Mouse (Mus musculus): Measurements from ENCODE around the gene Gpha2. TPM values are rescaled to one million over a fixed set of nuclear protein-coding genes. Genes with fewer than 3 reads are reported as not detected.
A peak's percentile ranks its signal among the peaks of the same experiment; 100 is the strongest.

Gene Gpha2
- polyA plus RNA-seq, 1 experiment from 2014 or later, result not detected

- H3K9me3 ChIP-seq, result no peaks in the 10 kb centered on the region
- H3K27me3 ChIP-seq, result no peaks in the 10 kb centered on the region
- no peak overlapping the region for H3K4me2 ChIP-seq
- no peak overlapping the region for H3K27ac ChIP-seq
- ATAC-seq (ENCODE audit: borderline replicate concordance, extremely low read depth, low FRiP score, low TSS enrichment), result no peak
- 68% methylated on average over 2 of the region's 2 CpGs for WGBS
- no peak overlapping the region for H3K4me3 ChIP-seq
- H3K4me1 ChIP-seq, result peaks cover 15% of the 10 kb centered on the region
- no peak overlapping the region for H3K9ac ChIP-seq
- peaks cover 8% of the 10 kb centered on the region; the same call in 1 of the 2 replicates for H3K36me3 ChIP-seq
Observed at GRCm38 (mm10) chr19:6231036-6231435, 4.9 kb downstream of the Gpha2 start.

DNA sequence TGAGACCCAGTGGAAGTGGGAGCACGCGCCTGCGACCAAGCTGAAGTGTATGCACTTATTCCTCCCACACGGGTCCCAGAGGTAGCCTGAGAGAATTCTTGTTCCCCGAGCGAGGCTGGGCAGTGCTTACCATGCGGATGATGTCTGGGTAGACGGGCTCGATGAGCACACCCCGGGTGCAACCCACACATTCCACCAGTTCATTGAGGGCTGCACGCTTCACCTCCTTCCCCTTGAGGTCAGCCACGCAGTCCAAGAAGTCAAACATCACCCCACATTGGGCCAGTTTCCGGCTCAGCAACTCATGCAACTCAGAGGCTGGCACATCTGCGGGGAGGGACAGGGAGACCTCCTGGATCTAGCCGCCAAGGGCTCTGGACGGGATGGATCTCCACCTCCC lies 7.5 kb downstream of the Gpha2 start:
- no peak for ATAC-seq (ENCODE audit: borderline replicate concordance, extremely low read depth, low FRiP score, low TSS enrichment)
- Histone ChIP-seq H3K4me3 (no peak overlapping the region), H3K4me1 (peaks cover 20% of the 10 kb centered on the region), H3K27ac (no peak overlapping the region), H3K4me2 (no peak overlapping the region), H3K9ac (no peak overlapping the region), H3K9me3 (no peaks in the 10 kb centered on the region), H3K27me3 (no peaks in the 10 kb centered on the region), H3K36me3 (peaks cover 8% of the 10 kb centered on the region; the same call in 1 of the 2 replicates)
- 79% methylated on average over 16 of the region's 16 CpGs for WGBS

GRCm38 (mm10) chr19:6234337-6235083 lies 8.3 kb downstream of the Gpha2 start:
- Histone ChIP-seq H3K4me3 (peak overlapping the region; percentile 81), H3K4me2 (peak overlapping the region; percentile 72), H3K9me3 (no peaks in the 10 kb centered on the region), H3K9ac (peak overlapping the region; percentile 56), H3K27me3 (no peaks in the 10 kb centered on the region), H3K36me3 (peaks cover 6% of the 10 kb centered on the region; the same call in 1 of the 2 replicates), H3K4me1 (peaks cover 20% of the 10 kb centered on the region), H3K27ac (no peak overlapping the region)
- ATAC-seq (ENCODE audit: borderline replicate concordance, extremely low read depth, low FRiP score, low TSS enrichment), result no peak
- WGBS, result 58% methylated on average over 11 of the region's 11 CpGs

DNA sequence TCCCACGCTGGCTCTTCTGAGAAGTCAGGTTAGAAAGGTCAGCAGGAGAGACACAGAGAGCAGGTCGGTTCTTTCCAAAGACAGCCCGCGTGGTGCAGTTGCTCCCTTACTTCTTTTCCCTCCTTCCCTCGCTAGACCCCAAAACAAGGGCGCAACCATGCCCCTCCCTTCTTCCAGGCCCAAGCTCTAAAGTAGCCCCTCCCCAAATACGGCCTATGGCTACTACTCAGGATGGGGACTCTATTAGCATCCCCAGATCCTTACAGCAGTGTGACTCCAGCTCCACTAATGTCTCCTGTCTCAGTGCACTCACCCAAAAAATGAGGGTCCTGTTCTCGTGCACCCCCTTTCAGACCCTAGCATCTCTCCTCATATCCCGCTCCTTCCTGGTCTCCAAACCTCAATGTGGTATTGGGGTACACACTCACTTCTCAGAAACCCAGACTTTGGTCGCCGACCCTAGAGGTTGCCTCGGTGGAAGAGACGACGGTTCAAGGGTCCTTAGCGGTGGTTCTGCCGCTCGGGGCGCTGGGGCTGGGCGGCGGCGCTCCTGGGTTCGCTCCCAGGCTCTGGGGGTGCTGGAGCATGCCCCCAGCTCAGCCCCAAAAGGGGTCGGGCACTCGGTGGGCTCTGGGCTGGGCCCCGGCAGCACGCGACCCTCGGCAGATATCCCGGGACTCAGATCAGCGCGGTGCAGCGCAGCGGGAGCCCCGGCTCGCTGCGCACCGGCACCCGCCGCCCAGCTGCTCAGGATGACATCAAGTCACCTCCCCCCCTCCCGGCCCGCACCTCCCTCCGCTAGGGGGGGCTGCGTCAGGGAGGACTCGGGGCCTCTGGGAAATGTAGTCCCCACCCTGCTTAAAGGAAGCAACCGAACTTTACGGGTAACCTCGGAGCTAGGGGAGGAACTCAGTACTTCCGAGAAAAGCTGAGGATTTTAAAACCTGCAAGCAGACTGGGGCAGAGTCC lies 9.2 kb downstream of the Gpha2 start, which contains the start of gene Ppp2r5b:
Ppp2r5b (minus strand) TSS at position 789 of the 969 bp plus-strand sequence.
- Histone ChIP-seq H3K4me2 (peak within 1 kb of the TSS; percentile 72), H3K27ac (peak within 1 kb of the TSS; percentile 95), H3K9ac (peak within 1 kb of the TSS; percentile 56), H3K4me1 (peaks cover 20% of the 10 kb centered on the region), H3K36me3 (peaks cover 6% of the 10 kb centered on the region; the same call in 1 of the 2 replicates), H3K9me3 (no peaks in the 10 kb centered on the region), H3K27me3 (no peaks in the 10 kb centered on the region), H3K4me3 (peak within 1 kb of the TSS; percentile 81)
- 1% methylated on average over 48 of the region's 48 CpGs for WGBS
- peak; percentile 93 for ATAC-seq (ENCODE audit: borderline replicate concordance, extremely low read depth, low FRiP score, low TSS enrichment)

DNA sequence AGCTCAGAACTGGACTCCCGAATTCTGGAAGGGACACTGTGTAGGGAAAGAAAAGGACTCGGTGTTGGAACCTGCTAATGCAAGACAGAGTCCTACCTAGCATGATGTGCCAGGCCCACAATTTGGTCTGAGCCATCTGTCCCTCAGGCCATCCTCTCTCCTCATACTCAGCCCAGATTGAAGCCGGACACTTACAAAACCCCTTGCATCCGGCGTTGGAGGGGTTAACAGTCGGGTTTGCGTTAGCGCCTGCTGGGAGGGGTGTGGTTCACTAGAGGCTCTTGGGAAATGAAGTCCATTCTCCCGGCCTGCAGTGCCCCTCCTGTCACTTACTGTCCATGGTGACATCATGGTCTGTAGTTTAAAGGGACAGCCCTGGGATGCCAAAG lies 9.9 kb downstream of the Gpha2 start:
- Histone ChIP-seq H3K27ac (peak overlapping the region; percentile 95), H3K4me2 (peak overlapping the region; percentile 72), H3K27me3 (no peaks in the 10 kb centered on the region), H3K4me3 (peak overlapping the region; percentile 81), H3K4me1 (peaks cover 25% of the 10 kb centered on the region), H3K36me3 (peaks cover 6% of the 10 kb centered on the region; the same call in 1 of the 2 replicates), H3K9ac (peak overlapping the region; percentile 56), H3K9me3 (no peaks in the 10 kb centered on the region)
- ATAC-seq (ENCODE audit: borderline replicate concordance, extremely low read depth, low FRiP score, low TSS enrichment), result peak; percentile 91
- WGBS, result 0% methylated on average over 9 of the region's 9 CpGs

DNA sequence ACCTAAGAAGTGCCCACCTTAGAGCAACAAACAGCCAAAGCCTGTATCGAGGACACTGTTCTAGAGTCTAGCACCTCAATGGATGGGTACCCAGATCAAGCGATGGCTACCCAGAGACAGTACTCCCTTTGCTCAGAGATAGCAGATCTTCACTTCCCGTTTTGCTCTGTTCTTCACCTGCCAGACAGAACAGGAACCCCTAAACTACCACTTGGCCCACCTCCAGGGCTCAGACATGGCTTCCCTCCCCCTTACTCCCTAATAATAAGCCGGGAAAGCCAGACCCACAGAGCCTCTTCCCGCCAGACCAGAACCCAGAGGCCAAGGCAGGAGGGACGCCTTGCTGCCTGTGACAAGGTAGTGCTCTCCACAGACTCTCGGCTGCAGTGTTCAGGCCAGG lies 10.7 kb downstream of the Gpha2 start:
- H3K9me3 ChIP-seq, result no peaks in the 10 kb centered on the region
- H3K4me3 ChIP-seq, result no peak overlapping the region
- no peak overlapping the region for H3K9ac ChIP-seq
- peaks cover 6% of the 10 kb centered on the region; the same call in 1 of the 2 replicates for H3K36me3 ChIP-seq
- peaks cover 25% of the 10 kb centered on the region for H3K4me1 ChIP-seq
- no peak overlapping the region for H3K27ac ChIP-seq
- WGBS, result 73% methylated on average over 7 of the region's 7 CpGs
- no peak overlapping the region for H3K4me2 ChIP-seq
- no peaks in the 10 kb centered on the region for H3K27me3 ChIP-seq
- ATAC-seq (ENCODE audit: borderline replicate concordance, extremely low read depth, low FRiP score, low TSS enrichment), result no peak

DNA sequence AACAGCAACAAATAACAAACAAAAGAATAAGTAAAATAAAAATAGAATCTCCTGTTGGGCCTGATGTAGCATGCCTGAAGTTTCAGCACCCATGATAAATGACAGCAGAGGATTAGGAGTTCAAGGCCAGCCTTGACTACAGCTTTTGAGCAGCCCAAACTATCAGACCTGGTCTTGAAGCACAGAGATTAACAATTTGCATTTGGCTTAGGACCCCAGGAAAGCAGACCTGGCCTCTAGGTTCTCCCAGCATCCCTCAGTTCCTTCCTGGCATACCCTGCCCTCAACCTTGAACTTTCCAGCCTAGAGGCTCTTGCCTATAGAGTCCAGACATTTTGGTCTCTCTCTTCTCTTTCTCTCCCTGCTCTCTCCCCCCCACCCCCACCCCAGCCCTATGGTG lies 12.6 kb downstream of the Gpha2 start:
- H3K4me1 ChIP-seq, result peaks cover 37% of the 10 kb centered on the region
- no peaks in the 10 kb centered on the region for H3K36me3 ChIP-seq
- H3K27me3 ChIP-seq, result no peaks in the 10 kb centered on the region
- H3K9ac ChIP-seq, result no peak overlapping the region
- no peak overlapping the region for H3K4me2 ChIP-seq
- H3K9me3 ChIP-seq, result no peaks in the 10 kb centered on the region
- no peak overlapping the region for H3K27ac ChIP-seq
- ATAC-seq (ENCODE audit: borderline replicate concordance, extremely low read depth, low FRiP score, low TSS enrichment), result no peak
- no peak overlapping the region for H3K4me3 ChIP-seq

DNA sequence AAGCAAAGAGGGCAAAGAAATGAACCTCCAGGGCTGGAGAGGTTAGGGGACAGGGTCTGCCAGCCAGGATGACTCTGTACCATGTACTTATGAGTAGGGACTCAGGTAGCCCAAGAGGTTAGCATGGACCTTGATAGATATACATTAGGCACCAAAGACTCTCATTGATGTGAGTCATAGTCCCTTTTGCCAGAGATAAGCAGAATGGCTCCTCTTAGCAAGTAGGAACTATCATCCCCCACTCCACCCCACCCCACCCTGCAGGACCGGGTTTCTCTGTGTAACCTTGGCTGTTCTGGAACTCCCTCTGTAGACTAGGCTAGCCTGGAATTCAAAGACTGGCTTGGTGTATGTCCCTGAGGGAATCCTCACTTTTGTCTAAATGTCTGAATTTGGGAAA lies 14.0 kb downstream of the Gpha2 start:
- 61% methylated on average over 1 of the region's 1 CpGs for WGBS
- ATAC-seq (ENCODE audit: borderline replicate concordance, extremely low read depth, low FRiP score, low TSS enrichment), result no peak
- no peaks in the 10 kb centered on the region for H3K27me3 ChIP-seq
- no peak overlapping the region for H3K9ac ChIP-seq
- no peak overlapping the region for H3K4me2 ChIP-seq
- H3K36me3 ChIP-seq, result peaks cover 8% of the 10 kb centered on the region; the same call in 1 of the 2 replicates
- H3K9me3 ChIP-seq, result no peaks in the 10 kb centered on the region
- H3K4me1 ChIP-seq, result peaks cover 25% of the 10 kb centered on the region
- H3K27ac ChIP-seq, result no peak overlapping the region
- no peak overlapping the region for H3K4me3 ChIP-seq

DNA sequence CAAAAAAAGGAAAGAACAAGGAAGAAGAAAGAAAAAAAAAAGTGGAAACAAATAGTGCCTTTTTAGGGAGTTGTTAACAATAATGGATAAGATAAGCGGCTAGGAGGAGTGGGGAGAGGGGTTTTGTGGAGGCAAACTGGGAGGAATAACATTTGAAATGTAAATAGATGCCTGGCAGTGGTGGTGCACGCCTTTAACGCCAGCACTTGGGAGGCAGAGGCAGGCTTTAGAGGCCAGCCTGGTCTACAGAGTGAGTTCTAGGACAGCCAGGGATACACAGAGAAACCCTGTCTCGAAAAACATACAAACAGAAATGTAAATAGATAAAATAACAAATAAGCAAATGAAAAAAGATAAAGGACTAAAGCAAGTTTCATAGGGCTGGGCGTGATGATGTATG lies 14.5 kb downstream of the Gpha2 start:
- peak overlapping the region; percentile 74 for H3K4me3 ChIP-seq
- H3K4me1 ChIP-seq, result peaks cover 22% of the 10 kb centered on the region
- peaks cover 14% of the 10 kb centered on the region; the same call in 1 of the 2 replicates for H3K36me3 ChIP-seq
- no peak for ATAC-seq (ENCODE audit: borderline replicate concordance, extremely low read depth, low FRiP score, low TSS enrichment)
- H3K9me3 ChIP-seq, result no peaks in the 10 kb centered on the region
- 29% methylated on average over 5 of the region's 5 CpGs for WGBS
- H3K27ac ChIP-seq, result peak overlapping the region; percentile 68
- H3K4me2 ChIP-seq, result peak overlapping the region; percentile 37
- no peak overlapping the region for H3K9ac ChIP-seq
- H3K27me3 ChIP-seq, result no peaks in the 10 kb centered on the region

GRCm38 (mm10) chr19:6241274-6242107 lies 15.3 kb downstream of the Gpha2 start, which contains the start of gene Atg2a:
TSS of gene Atg2a (plus strand) at chr19:6241668.
- no peaks in the 10 kb centered on the region for H3K27me3 ChIP-seq
- H3K36me3 ChIP-seq, result peaks cover 20% of the 10 kb centered on the region
- H3K4me2 ChIP-seq, result peak within 1 kb of the TSS; percentile 89
- peak; percentile 91 for ATAC-seq (ENCODE audit: borderline replicate concordance, extremely low read depth, low FRiP score, low TSS enrichment)
- peak within 1 kb of the TSS; percentile 90 for H3K9ac ChIP-seq
- peaks cover 19% of the 10 kb centered on the region for H3K4me1 ChIP-seq
- no peaks in the 10 kb centered on the region for H3K9me3 ChIP-seq
- WGBS, result under 1% methylated on average over 55 of the region's 55 CpGs
- H3K4me3 ChIP-seq, result peak within 1 kb of the TSS; percentile 74
- H3K27ac ChIP-seq, result peak within 1 kb of the TSS; percentile 74

- no peaks in the 10 kb centered on the region for H3K27me3 ChIP-seq
Observed at GRCm38 (mm10) chr19:6242281-6242680, 16.1 kb downstream of the Gpha2 start.

More at GRCm38 (mm10) chr19:6242281-6242680, 16.1 kb downstream of the Gpha2 start:
- ATAC-seq (ENCODE audit: borderline replicate concordance, extremely low read depth, low FRiP score, low TSS enrichment), result peak; percentile 17; the same call in 1 of the 2 replicates
- Histone ChIP-seq H3K4me1 (peaks cover 17% of the 10 kb centered on the region), H3K4me3 (peak overlapping the region; percentile 74), H3K9ac (peak overlapping the region; percentile 90), H3K27ac (peak overlapping the region; percentile 74; the same call in 1 of the 2 replicates), H3K4me2 (peak overlapping the region; percentile 89), H3K9me3 (no peaks in the 10 kb centered on the region), H3K36me3 (peaks cover 28% of the 10 kb centered on the region)
- 0% methylated on average over 4 of the region's 4 CpGs for WGBS

Data from lung, embryonic 15.5 days (tissue).